Comparison of ENCODE assay signal across 9 mouse cellular contexts in genomic region chr19:43815661-43816414, GRCm38 (mm10). TPM values are rescaled to one million over a fixed set of nuclear protein-coding genes. Genes with fewer than 3 reads are reported as not detected.
DNase-seq lines count a peak whose midpoint lies in the region; ATAC-seq and TF ChIP-seq lines count a peak whose summit lies in the region.
"Had no signal": no experiment of that assay in that cellular context is flagged by ENCODE, and none has a peak within 500 bp of the region (broad histone marks: within the 10 kb centered on the region; RNA-seq: fewer than 3 reads in every experiment).

No protein-coding gene starts in this region.

- no peaks in the 10 kb centered on the region for H3K9me3 ChIP-seq in liver, embryonic 12.5 days (replicated peaks)
- H3K9me3 ChIP-seq in intestine, postnatal 0 days (ENCODE audit: control insufficient read depth) = no peaks in the 10 kb centered on the region
- H3K9me3 ChIP-seq in stomach, embryonic 15.5 days = no peaks in the 10 kb centered on the region
- H3K9me3 ChIP-seq: limb, embryonic 12.5 days had no signal

- no peak overlapping the region for H3K4me2 ChIP-seq in liver, embryonic 12.5 days
- peak overlapping the region; percentile 33; the same call in 1 of the 2 replicates for H3K4me2 ChIP-seq in intestine, postnatal 0 days (replicated peaks; ENCODE audit: low read depth)
- peak overlapping the region; percentile 19 for H3K4me2 ChIP-seq in stomach, embryonic 15.5 days
- H3K4me2 ChIP-seq: limb, embryonic 12.5 days had no signal

- no peaks in the 10 kb centered on the region for H3K27me3 ChIP-seq in liver, adult 2 months (ENCODE audit: control insufficient read depth, insufficient read depth, low read length)
- H3K27me3 ChIP-seq in liver, embryonic 12.5 days (replicated peaks) = no peaks in the 10 kb centered on the region
- H3K27me3 ChIP-seq in intestine, postnatal 0 days (replicated peaks; ENCODE audit: control insufficient read depth, insufficient read depth, low read length) = no peaks in the 10 kb centered on the region
- H3K27me3 ChIP-seq in stomach, embryonic 15.5 days (replicated peaks) = no peaks in the 10 kb centered on the region
- H3K27me3 ChIP-seq: limb, embryonic 12.5 days had no signal

- H3K9ac ChIP-seq in liver, adult 2 months (ENCODE audit: low read depth, low read length) = no peak overlapping the region
- no peak overlapping the region for H3K9ac ChIP-seq in liver, embryonic 12.5 days
- H3K9ac ChIP-seq in intestine, postnatal 0 days (ENCODE audit: low read depth, low read length) = no peak overlapping the region
- no peak overlapping the region for H3K9ac ChIP-seq in stomach, embryonic 15.5 days
- H3K9ac ChIP-seq: limb, embryonic 12.5 days had no signal

- H3K36me3 ChIP-seq in liver, adult 2 months (ENCODE audit: control insufficient read depth, insufficient read depth, low read length) = peaks cover 84% of the 10 kb centered on the region
- no peaks in the 10 kb centered on the region; the same call in 1 of the 2 replicates for H3K36me3 ChIP-seq in liver, embryonic 12.5 days
- peaks cover 21% of the 10 kb centered on the region; the same call in 1 of the 2 replicates for H3K36me3 ChIP-seq in intestine, postnatal 0 days (ENCODE audit: control insufficient read depth, insufficient read depth)
- H3K36me3 ChIP-seq in stomach, embryonic 15.5 days = no peaks in the 10 kb centered on the region
- H3K36me3 ChIP-seq: limb, embryonic 12.5 days had no signal

- H3K4me3 ChIP-seq in liver, adult 2 months (ENCODE audit: insufficient read depth, low read depth, low read length) = peak overlapping the region; percentile 37; the same call in 1 of the 2 replicates
- H3K4me3 ChIP-seq in liver, embryonic 12.5 days = no peak overlapping the region
- no peak overlapping the region for H3K4me3 ChIP-seq in intestine, postnatal 0 days (ENCODE audit: low read depth, low read length)
- 0 out of 2 replicates have a peak overlapping the region, but pooled peaks have one; percentile 3 for H3K4me3 ChIP-seq in stomach, embryonic 15.5 days (replicated peaks)
- H3K4me3 ChIP-seq: limb, embryonic 12.5 days had no signal

- no peak for ATAC-seq in liver, embryonic 12.5 days
- ATAC-seq in intestine, postnatal 0 days = no peak
- ATAC-seq in stomach, embryonic 15.5 days (ENCODE audit: insufficient read depth, low FRiP score, low read depth) = no peak

- peak; percentile 71 for DNase-seq in liver, adult 2 months (ENCODE audit: extremely low read depth, low read depth, low spot score)
- DNase-seq in brain, adult 2 months (ENCODE audit: low read depth, low spot score) = peak; percentile 47
- no peak for DNase-seq in embryo, embryonic 11 days
- no peak for DNase-seq in spleen, postnatal 14 days (ENCODE audit: low spot score in 2 of 2)
- DNase-seq: cerebellum, adult 18-20 months had no signal

- no peak for TF ChIP-seq POLR2A in liver, adult 2 months (IDR thresholded peaks at IDR 0.05; ENCODE audit: extremely low read depth, insufficient read depth, low read length)

- peak overlapping the region; percentile 63 for H3K27ac ChIP-seq in liver, adult 2 months (replicated peaks; ENCODE audit: insufficient read depth, low read depth, low read length)
- H3K27ac ChIP-seq in liver, embryonic 12.5 days = no peak overlapping the region
- no peak overlapping the region for H3K27ac ChIP-seq in intestine, postnatal 0 days (ENCODE audit: low read depth, low read length)
- H3K27ac ChIP-seq in stomach, embryonic 15.5 days = no peak overlapping the region; the same call in 1 of the 2 replicates
- H3K27ac ChIP-seq: limb, embryonic 12.5 days had no signal

- peaks cover 25% of the 10 kb centered on the region for H3K4me1 ChIP-seq in liver, adult 2 months (ENCODE audit: control insufficient read depth, insufficient read depth, low read length)
- no peaks in the 10 kb centered on the region for H3K4me1 ChIP-seq in liver, embryonic 12.5 days
- H3K4me1 ChIP-seq in intestine, postnatal 0 days (replicated peaks; ENCODE audit: control insufficient read depth, insufficient read depth, low read length) = peaks cover 10% of the 10 kb centered on the region; the same call in 1 of the 2 replicates
- 0 out of 2 replicates have a peak, but pooled peaks cover 5% of the 10 kb centered on the region for H3K4me1 ChIP-seq in stomach, embryonic 15.5 days
- H3K4me1 ChIP-seq: limb, embryonic 12.5 days had no signal

- H3K79me2 ChIP-seq in liver, adult 2 months (ENCODE audit: control insufficient read depth, insufficient read depth, low read length) = no peaks in the 10 kb centered on the region; the same call in 1 of the 2 replicates

- WGBS in liver, adult 2 months = 33% methylated on average over 14 of the region's 14 CpGs
- WGBS in liver, embryonic 12.5 days (ENCODE audit: insufficient replicate concordance) = 51% methylated on average over 14 of the region's 14 CpGs
- 52% methylated on average over 14 of the region's 14 CpGs for WGBS in intestine, postnatal 0 days
- 46% methylated on average over 14 of the region's 14 CpGs for WGBS in stomach, embryonic 15.5 days

- TF ChIP-seq CTCF in liver, adult 2 months (IDR thresholded peaks at IDR 0.05; ENCODE audit: low read depth, low read length) = no peak
- TF ChIP-seq CTCF in intestine, postnatal 0 days (IDR thresholded peaks at IDR 0.05; ENCODE audit: low read depth) = no peak

RNA-seq across cellular contexts. Expression of gene Abcc2, which starts 33.8 kb away (rescaled TPM):
- 488 and 590 TPM in 2 replicates for total RNA-seq in liver, adult 2 months (2014; rRNA removed)
- 230 and 298 TPM in 2 replicates for polyA plus RNA-seq in liver, adult 2 months (2012; rRNA removed)
- 8.2 and 8.8 TPM in 2 replicates for polyA plus RNA-seq in liver, embryonic 12.5 days (2016; fragmentation: Nextera tagmentation; extraction: Ambion mirVana)
- polyA plus RNA-seq in intestine, postnatal 0 days (2015; fragmentation: Nextera tagmentation; extraction: Ambion mirVana) = 90.5 and 129 TPM in 2 replicates
- 2.0 and 5.4 TPM in 2 replicates for polyA plus RNA-seq in stomach, embryonic 15.5 days (2015; fragmentation: Nextera tagmentation; extraction: Ambion mirVana)
- polyA plus RNA-seq: limb, embryonic 12.5 days had no signal

Comparison
In these comparisons a context has a peak if more than half of its experiments do, and no peak if none do; other contexts are left out.
1. H3K4me3 ChIP-seq: peak in liver, adult 2 months (single experiment) and stomach, embryonic 15.5 days (single experiment); none in liver, embryonic 12.5 days (single experiment) and intestine, postnatal 0 days (single experiment).
2. DNase-seq: peak in liver, adult 2 months (single experiment) and brain, adult 2 months (single experiment); none in embryo, embryonic 11 days (single experiment) and spleen, postnatal 14 days (0 of 2).